ENCODE assay signal across 21 mouse cellular contexts in the genomic region with DNA sequence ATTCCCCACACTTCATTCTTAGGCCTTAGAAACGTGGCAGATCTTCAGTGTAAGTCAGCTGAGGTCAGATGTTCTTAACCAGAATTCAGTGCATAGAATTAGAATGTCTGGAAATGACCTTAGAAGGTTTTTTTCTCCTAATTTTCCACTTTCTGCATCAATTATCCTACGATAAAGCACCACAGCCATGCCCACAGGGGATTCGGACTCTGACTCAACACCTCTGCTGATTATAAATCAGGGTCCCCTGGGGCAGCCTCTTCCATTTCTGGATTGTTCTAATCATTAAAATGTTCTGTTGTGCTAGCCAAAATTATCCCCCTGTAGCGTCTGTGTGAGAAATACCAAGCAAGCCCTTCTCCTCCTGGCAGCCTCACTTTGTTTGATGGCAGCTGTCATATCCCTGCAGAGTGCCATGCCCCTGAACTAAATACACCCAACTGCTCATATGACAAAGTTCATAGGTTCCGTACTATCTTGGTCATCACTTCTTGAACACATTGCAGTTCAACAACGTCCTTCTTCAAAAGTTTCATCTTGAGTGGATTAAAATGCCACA. TPM values are rescaled to one million over a fixed set of nuclear protein-coding genes. Genes with fewer than 3 reads are reported as not detected.
A peak's percentile ranks its signal among the peaks of the same experiment; 100 is the strongest.
DNase-seq lines count a peak whose midpoint lies in the region; ATAC-seq and TF ChIP-seq lines count a peak whose summit lies in the region.
"Had no signal": no experiment of that assay in that cellular context is flagged by ENCODE, and none has a peak within 500 bp of the region (broad histone marks: within the 10 kb centered on the region; RNA-seq: fewer than 3 reads in every experiment).

No protein-coding gene starts in this region.

- no peak for TF ChIP-seq EP300 in heart, adult 2 months (IDR thresholded peaks at IDR 0.05; ENCODE audit: insufficient read depth, low read depth, low read length)

- no peak overlapping the region for H3K9ac ChIP-seq in heart, embryonic 12.5 days
- H3K9ac ChIP-seq in heart, adult 2 months (ENCODE audit: low read depth, low read length), result no peak overlapping the region
- H3K9ac ChIP-seq: forebrain, embryonic 12.5 days; liver, embryonic 14.5 days; lung, embryonic 14.5 days; midbrain, embryonic 13.5 days; neural tube, embryonic 12.5 days had no signal

- 0 out of 2 replicates have a peak, but pooled peaks cover 12% of the 10 kb centered on the region for H3K9me3 ChIP-seq in heart, embryonic 12.5 days (replicated peaks)
- H3K9me3 ChIP-seq: neural tube, embryonic 12.5 days had no signal

- no peak overlapping the region for H3ac ChIP-seq in myocyte (ENCODE audit: control insufficient read depth, insufficient read length)

- H3K79me2 ChIP-seq in heart, adult 2 months (replicated peaks; ENCODE audit: control insufficient read depth, insufficient read depth, low read length), result no peaks in the 10 kb centered on the region
- H3K79me2 ChIP-seq in myocyte (ENCODE audit: control insufficient read depth, insufficient read depth), result no peaks in the 10 kb centered on the region

- H3K27me3 ChIP-seq in heart, embryonic 12.5 days (replicated peaks), result no peaks in the 10 kb centered on the region
- no peaks in the 10 kb centered on the region for H3K27me3 ChIP-seq in heart, adult 2 months (ENCODE audit: control insufficient read depth, insufficient read depth, low read length)
- H3K27me3 ChIP-seq in myocyte (ENCODE audit: control insufficient read depth, insufficient read depth, insufficient read length), result no peaks in the 10 kb centered on the region
- H3K27me3 ChIP-seq: forebrain, embryonic 12.5 days; midbrain, embryonic 13.5 days; neural tube, embryonic 12.5 days; Patski had no signal

- TF ChIP-seq POLR2A in heart, adult 2 months (IDR thresholded peaks at IDR 0.05; ENCODE audit: insufficient read depth, low read depth, low read length), result no peak
- no peak for TF ChIP-seq POLR2A in myocyte (IDR thresholded peaks at IDR 0.05; ENCODE audit: insufficient read length, low read depth)

- peaks cover 13% of the 10 kb centered on the region for H3K4me1 ChIP-seq in heart, embryonic 12.5 days (replicated peaks)
- no peaks in the 10 kb centered on the region; the same call in 1 of the 2 replicates for H3K4me1 ChIP-seq in heart, adult 2 months (ENCODE audit: control insufficient read depth, insufficient read depth, low read length)
- H3K4me1 ChIP-seq: forebrain, embryonic 12.5 days; midbrain, embryonic 13.5 days had no signal

- no peak for ATAC-seq in heart, embryonic 12.5 days (ENCODE audit: insufficient number of reproducible peaks, low FRiP score)
- ATAC-seq: hindbrain, postnatal 0 days; intestine, embryonic 16.5 days; midbrain, embryonic 13.5 days; Patski had no signal

- no peak for DNase-seq in heart, adult 2 months
- DNase-seq in heart, postnatal 4 days, result peak; percentile 12
- no peak for DNase-seq in heart, postnatal 36 days
- DNase-seq in Muller cell, postnatal 12 days (ENCODE audit: inconsistent ontology term), result peak; percentile 75
- no peak for DNase-seq in frontal cortex, postnatal 36 days (ENCODE audit: low spot score in 2 of 2)
- DNase-seq: adrenal gland, postnatal 36 days; cerebellum, adult 11-12 months; kidney, adult 9 months; kidney, postnatal 36 days; lung, embryonic 14.5 days; right cerebral cortex, postnatal 14 days; spleen, adult 18-20 months had no signal

- no peak overlapping the region for H3K4me2 ChIP-seq in heart, embryonic 12.5 days
- peak overlapping the region; percentile 58 for H3K4me2 ChIP-seq in myocyte (ENCODE audit: low read depth)
- H3K4me2 ChIP-seq: forebrain, embryonic 12.5 days; lung, embryonic 14.5 days; midbrain, embryonic 13.5 days; neural tube, embryonic 12.5 days had no signal

- no peak overlapping the region for H3K4me3 ChIP-seq in heart, embryonic 12.5 days
- no peak overlapping the region for H3K4me3 ChIP-seq in heart, adult 2 months
- no peak overlapping the region for H3K4me3 ChIP-seq in myocyte
- H3K4me3 ChIP-seq: forebrain, embryonic 12.5 days; midbrain, embryonic 13.5 days; neural tube, embryonic 12.5 days had no signal

- H3K36me3 ChIP-seq in heart, embryonic 12.5 days, result no peaks in the 10 kb centered on the region
- no peaks in the 10 kb centered on the region for H3K36me3 ChIP-seq in heart, adult 2 months (ENCODE audit: control insufficient read depth, insufficient read depth, low read length)
- no peaks in the 10 kb centered on the region for H3K36me3 ChIP-seq in myocyte (ENCODE audit: control insufficient read depth, insufficient read depth)
- H3K36me3 ChIP-seq: forebrain, embryonic 12.5 days; midbrain, embryonic 13.5 days; neural tube, embryonic 12.5 days had no signal

- WGBS in heart, embryonic 12.5 days, result 51% methylated on average over 6 of the region's 6 CpGs
- 49% methylated on average over 6 of the region's 6 CpGs for WGBS in heart, adult 2 months

- H3K27ac ChIP-seq in heart, embryonic 12.5 days (ENCODE audit: poor library complexity, severe bottlenecking), result peak overlapping the region; percentile 25; the same call in 1 of the 2 replicates
- no peak overlapping the region for H3K27ac ChIP-seq in heart, adult 2 months
- H3K27ac ChIP-seq: forebrain, embryonic 12.5 days; hindbrain, postnatal 0 days; liver, embryonic 14.5 days; midbrain, embryonic 13.5 days; neural tube, embryonic 12.5 days had no signal

- TF ChIP-seq CTCF in heart, adult 2 months (IDR thresholded peaks at IDR 0.05), result no peak

- intact Hi-C loops in heart, adult 2 months (cut with DNase I), result no loop called here
- intact Hi-C loops in heart, postnatal 36 days (cut with DNase I), result no loop called here

TF ChIP-seq in myocyte, 11 proteins besides CTCF, POLR2A, EP300 and RAD21:
- no peak for TF ChIP-seq USF1 (IDR thresholded peaks at IDR 0.05; ENCODE audit: low read depth)
- TF ChIP-seq E2F4 (IDR thresholded peaks at IDR 0.05; ENCODE audit: insufficient read depth), result no peak
- TF ChIP-seq CEBPB (IDR thresholded peaks at IDR 0.05; ENCODE audit: insufficient read depth, poor library complexity, severe bottlenecking), result no peak
- peak in 2 of 3 experiments; percentile 65 to 68 for TF ChIP-seq MYOG (IDR thresholded peaks at IDR 0.05; ENCODE audit: control insufficient read depth in 1 of 3, insufficient read depth in 1 of 3, insufficient read length in 2 of 3, low read depth in 2 of 3)
- TF ChIP-seq MYOD1 (IDR thresholded peaks at IDR 0.05; ENCODE audit: control insufficient read depth in 1 of 3, insufficient read length in 2 of 3, low read depth in 2 of 3), result peak in 2 of 3 experiments; percentile 9 to 65
- TF ChIP-seq TCF3 (IDR thresholded peaks at IDR 0.05; ENCODE audit: insufficient read length, low read depth), result no peak

RNA-seq across cellular contexts. Expression of a gene that starts 24.8 kb away (rescaled TPM):
- polyA plus RNA-seq in heart, embryonic 12.5 days (2016; fragmentation: Nextera tagmentation; extraction: Ambion mirVana), result 92.6 and 93.3 TPM in 2 replicates
- 10 to 100 TPM; 78.0 to 90.2 TPM for total RNA-seq in heart, adult 2 months (2021)
- polyA plus RNA-seq in heart, adult 2 months (2012; rRNA removed), result 15.7 and 33.8 TPM in 2 replicates
- total RNA-seq in heart, postnatal 4 days (2021), result 10 to 100 TPM; 90.9 to 91.6 TPM
- 10 to 100 TPM; 80.2 to 81.2 TPM for total RNA-seq in heart, postnatal 36 days (2021)
- 28.7 TPM for polyA plus RNA-seq in myocyte (2012; fragmentation: generic; extraction: Trizol)

Comparison
In these comparisons a context has a peak if more than half of its experiments do, and no peak if none do; other contexts are left out.
1. DNase-seq: peak in heart, postnatal 4 days (single experiment) and Muller cell, postnatal 12 days (single experiment); none in heart, adult 2 months (0 of 2), heart, postnatal 36 days (0 of 2) and frontal cortex, postnatal 36 days (0 of 2).